Mouse (Mus musculus): Measurements from ENCODE around the gene Fgfr2. TPM values are rescaled to one million over a fixed set of nuclear protein-coding genes. Genes with fewer than 3 reads are reported as not detected.

The Fgfr2 gene
- total RNA-seq, 2 experiments from 2014 or later = 44.0 to 52.8 TPM

- DNase-seq (ENCODE audit: low spot score in 2 of 2) = no peak
Observed at GRCm38 (mm10) chr7:131333564-131333963, 1789.6 kb downstream of the Fgfr2 start, which contains the start of gene Fam24a. TSS of gene Fam24a (plus strand) at chr7:131333864.

- no peak for DNase-seq (ENCODE audit: low spot score in 2 of 2)
Observed at GRCm38 (mm10) chr7:131331688-131332087, 1791.5 kb downstream of the Fgfr2 start.

GRCm38 (mm10) chr7:131329416-131329815, 1793.7 kb downstream of the Fgfr2 start, which contains the start of gene Fam24b:
TSS of gene Fam24b (minus strand) at chr7:131329516.
- no peak for DNase-seq (ENCODE audit: low spot score in 2 of 2)

- DNase-seq (ENCODE audit: low spot score in 2 of 2) = no peak
Observed at GRCm38 (mm10) chr7:131327054-131327453, 1796.1 kb downstream of the Fgfr2 start.

- no peak for DNase-seq (ENCODE audit: low spot score in 2 of 2)
Observed at GRCm38 (mm10) chr7:131322192-131322591, 1801.0 kb downstream of the Fgfr2 start, which contains the start of gene Cuzd1. TSS of gene Cuzd1 (minus strand) at chr7:131322292.

- DNase-seq (ENCODE audit: low spot score in 2 of 2) = no peak
Observed at GRCm38 (mm10) chr7:131318340-131318739, 1804.8 kb downstream of the Fgfr2 start.

GRCm38 (mm10) chr7:131317587-131317986, 1805.6 kb downstream of the Fgfr2 start:
- no peak for DNase-seq (ENCODE audit: low spot score in 2 of 2)

- DNase-seq (ENCODE audit: low spot score in 2 of 2) = no peak
Observed at GRCm38 (mm10) chr7:131314493-131314892, 1808.7 kb downstream of the Fgfr2 start.

- no peak for DNase-seq (ENCODE audit: low spot score in 2 of 2)
Observed at GRCm38 (mm10) chr7:131306733-131307132, 1816.4 kb downstream of the Fgfr2 start.

- no peak for DNase-seq (ENCODE audit: low spot score in 2 of 2)
Observed at GRCm38 (mm10) chr7:131303340-131303739, 1819.8 kb downstream of the Fgfr2 start.

- no peak for DNase-seq (ENCODE audit: low spot score in 2 of 2)
Observed at GRCm38 (mm10) chr7:131297151-131297550, 1826.0 kb downstream of the Fgfr2 start.

- DNase-seq (ENCODE audit: low spot score in 2 of 2) = no peak
Observed at GRCm38 (mm10) chr7:131265851-131266250, 1857.3 kb downstream of the Fgfr2 start.

- no peak for DNase-seq (ENCODE audit: low spot score in 2 of 2)
Observed at GRCm38 (mm10) chr7:131264251-131264650, 1858.9 kb downstream of the Fgfr2 start.

- DNase-seq (ENCODE audit: low spot score in 2 of 2) = peak; percentile 25 to 57
Observed at GRCm38 (mm10) chr7:131260946-131261345, 1862.2 kb downstream of the Fgfr2 start.

GRCm38 (mm10) chr7:131257309-131257708, 1865.8 kb downstream of the Fgfr2 start:
- DNase-seq (ENCODE audit: low spot score in 2 of 2) = no peak

- no peak for DNase-seq (ENCODE audit: low spot score in 2 of 2)
Observed at GRCm38 (mm10) chr7:131256841-131257240, 1866.3 kb downstream of the Fgfr2 start.

GRCm38 (mm10) chr7:131244993-131245392, 1878.2 kb downstream of the Fgfr2 start:
- DNase-seq (ENCODE audit: low spot score in 2 of 2) = no peak

- no peak for DNase-seq (ENCODE audit: low spot score in 2 of 2)
Observed at GRCm38 (mm10) chr7:131236091-131236490, 1887.1 kb downstream of the Fgfr2 start.

- DNase-seq (ENCODE audit: low spot score in 2 of 2) = no peak
Observed at GRCm38 (mm10) chr7:131223086-131223485, 1900.1 kb downstream of the Fgfr2 start.

GRCm38 (mm10) chr7:131187996-131188395, 1935.2 kb downstream of the Fgfr2 start:
- no peak for DNase-seq (ENCODE audit: low spot score in 2 of 2)

- peak; percentile 50 to 76 for DNase-seq (ENCODE audit: low spot score in 2 of 2)
Observed at GRCm38 (mm10) chr7:131187047-131187446, 1936.1 kb downstream of the Fgfr2 start.

GRCm38 (mm10) chr7:131184339-131184738, 1938.8 kb downstream of the Fgfr2 start:
- DNase-seq (ENCODE audit: low spot score in 2 of 2) = no peak

- DNase-seq (ENCODE audit: low spot score in 2 of 2) = peak; percentile 51 to 65
Observed at GRCm38 (mm10) chr7:131182685-131183084, 1940.5 kb downstream of the Fgfr2 start.

GRCm38 (mm10) chr7:131174121-131174520, 1949.0 kb downstream of the Fgfr2 start, which contains the start of gene 5430419D17Rik:
TSS of gene 5430419D17Rik (plus strand) at chr7:131174402.
- DNase-seq (ENCODE audit: low spot score in 2 of 2) = no peak

Measured in left cerebral cortex, adult 18-20 months (tissue).